Mouse (Mus musculus): Measurements from ENCODE around the gene Ncapg2.

DNA sequence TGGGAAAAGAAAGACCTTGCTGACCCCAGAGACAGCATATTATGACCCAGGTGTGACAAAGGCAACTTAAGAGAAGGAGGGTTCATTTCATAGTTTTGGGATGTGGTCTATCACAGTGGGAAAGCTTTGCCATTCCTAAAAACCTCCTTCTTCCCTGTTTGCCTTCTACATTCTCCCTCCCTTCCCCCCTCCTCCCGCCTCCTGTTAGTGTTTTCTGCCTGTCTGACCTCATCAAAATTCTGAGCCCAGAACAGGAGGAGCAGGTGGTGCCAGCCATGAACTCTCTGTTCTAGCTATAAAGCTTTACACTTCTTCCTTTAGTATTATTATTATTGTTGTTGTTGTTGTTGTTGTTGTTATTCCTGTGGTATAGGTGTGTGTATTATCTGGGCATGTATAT is 76.7 kb downstream of the Ncapg2 start:
- no peak for TF ChIP-seq POLR2A (IDR thresholded peaks at IDR 0.05; ENCODE audit: control insufficient read depth, extremely low read depth, insufficient read depth, low read length, poor library complexity)
- TF ChIP-seq CTCF (IDR thresholded peaks at IDR 0.05; ENCODE audit: borderline replicate concordance, control insufficient read depth, extremely low read depth, insufficient read depth, low read length, poor library complexity), result no peak
